Mouse (Mus musculus) forebrain, embryonic 13.5 days (tissue): Measurements from ENCODE around the gene Upk2. TPM values are rescaled to one million over a fixed set of nuclear protein-coding genes. Genes with fewer than 3 reads are reported as not detected.
A peak's percentile ranks its signal among the peaks of the same experiment; 100 is the strongest.

Experiments
- ATAC-seq: fragments of 200-750 bp; cut with Nextera tagmentation; 2 replicates; pipeline ENCODE4 v1.8.0; 2017
- H3K27ac ChIP-seq: fragments of 300-500 bp; sonication (generic); 2 replicates; pipeline ENCODE4 v1.5.1; 2015; ENCODE audit warnings: inconsistent platforms, mild to moderate bottlenecking, moderate library complexity
- H3K27me3 ChIP-seq: fragments of 300-500 bp; sonication (generic); 2 replicates; pipeline ENCODE4 v1.6.1; 2015; ENCODE audit warnings: mild to moderate bottlenecking, inconsistent platforms
- H3K36me3 ChIP-seq: fragments of 300-500 bp; sonication (generic); 2 replicates; pipeline ENCODE4 v1.6.1; 2015; ENCODE audit warnings: mild to moderate bottlenecking, inconsistent platforms; ENCODE audit not compliant: poor library complexity, severe bottlenecking
- H3K4me1 ChIP-seq: fragments of 300-500 bp; sonication (generic); 2 replicates; pipeline ENCODE4 v1.6.1; 2015; ENCODE audit warnings: inconsistent platforms
- H3K4me2 ChIP-seq: fragments of 300-500 bp; sonication (generic); 2 replicates; pipeline ENCODE4 v1.6.1; 2015; ENCODE audit warnings: inconsistent platforms, mild to moderate bottlenecking, moderate library complexity
- H3K4me3 ChIP-seq: fragments of 300-500 bp; sonication (generic); 2 replicates; pipeline ENCODE4 v1.5.1; 2015; ENCODE audit warnings: mild to moderate bottlenecking, inconsistent platforms
- H3K9ac ChIP-seq: fragments of 300-500 bp; sonication (generic); 2 replicates; pipeline ENCODE4 v1.6.1; 2015; ENCODE audit warnings: mild to moderate bottlenecking, inconsistent platforms
- H3K9me3 ChIP-seq: fragments of 300-500 bp; sonication (generic); replicated peaks from 2 replicates; pipeline ENCODE4 v1.6.1; 2016; ENCODE audit warnings: inconsistent platforms
- WGBS: fragments of 180-500 bp; shearing (Covaris S2); methylation state at CpG from one replicate; pipeline ENCODE4 v1.1.7; 2015; 5-methylcytosine and 5-hydroxymethylcytosine counted together
- polyA plus RNA-seq: library from polyadenylated mRNA; unstranded; fragments of >200 nt; fragmentation: Nextera tagmentation; extraction: Ambion mirVana; gene quantifications from 2 replicates; pipeline ENCODE4 v1.2.1, GENCODE M21; 2015

The Upk2 gene
- polyA plus RNA-seq, 1 experiment from 2014 or later = not detected

DNA sequence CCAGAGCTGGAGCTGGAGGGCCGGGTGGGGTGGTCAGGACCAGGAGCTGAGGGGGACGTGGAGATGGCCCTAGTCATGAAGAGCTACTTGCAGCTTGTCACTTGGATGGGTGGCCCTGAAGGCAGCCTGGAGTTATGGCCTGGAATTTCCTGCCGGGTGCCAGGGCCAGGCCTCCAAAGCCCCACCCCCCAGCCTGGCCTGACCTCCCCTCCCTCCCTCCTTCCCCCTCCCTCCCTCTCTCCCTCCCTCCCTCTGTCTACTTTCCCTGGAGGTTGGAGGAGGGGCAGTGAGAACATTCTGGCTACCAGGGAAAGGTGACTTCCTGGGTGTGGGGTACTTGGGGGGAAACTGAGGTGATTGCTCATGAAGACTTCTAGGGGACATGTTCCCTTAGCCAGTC, 31.6 kb upstream of the Upk2 start:
- H3K4me2 ChIP-seq = peak overlapping the region; percentile 99
- H3K27me3 ChIP-seq = no peaks in the 10 kb centered on the region
- peak overlapping the region; percentile 88; the same call in 1 of the 2 replicates for H3K27ac ChIP-seq
- H3K9ac ChIP-seq = peak overlapping the region; percentile 49
- WGBS = 10% methylated on average over 3 of the region's 3 CpGs
- H3K4me1 ChIP-seq = peaks cover 88% of the 10 kb centered on the region
- H3K36me3 ChIP-seq = no peaks in the 10 kb centered on the region
- no peak for ATAC-seq
- H3K4me3 ChIP-seq = peak overlapping the region; percentile 99
- H3K9me3 ChIP-seq = no peaks in the 10 kb centered on the region

DNA sequence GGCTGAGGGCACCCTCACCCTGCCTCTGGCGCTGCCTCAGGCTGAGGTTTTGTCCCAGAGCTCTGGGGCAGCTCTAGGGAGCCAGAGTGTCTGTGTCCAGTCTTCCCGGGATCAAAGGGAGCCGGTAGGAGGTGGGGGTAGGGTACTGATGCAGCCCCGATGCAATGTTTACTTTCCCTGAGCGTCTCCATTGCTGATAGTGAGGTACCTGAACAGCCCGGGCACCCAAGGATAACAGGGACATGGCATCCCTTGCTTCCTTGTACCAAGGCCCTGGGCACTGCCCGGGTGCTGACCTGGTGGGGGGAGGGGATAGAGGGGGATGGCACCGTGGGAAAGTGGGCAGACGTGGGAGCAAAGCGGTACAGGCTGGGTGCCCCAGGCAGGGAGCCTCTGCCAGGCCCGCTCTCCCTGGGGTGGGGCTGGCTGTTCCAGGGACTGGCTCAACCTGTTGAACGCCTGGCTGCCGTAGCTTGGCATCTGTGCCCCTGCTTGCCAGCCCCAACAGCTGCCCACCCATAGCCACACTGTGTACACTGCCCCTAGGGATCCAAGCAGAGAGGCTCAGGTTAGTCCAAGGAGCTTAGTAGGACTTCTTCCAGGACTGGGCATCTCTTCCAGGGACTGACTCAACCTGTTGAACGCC, 30.9 kb upstream of the Upk2 start:
- Histone ChIP-seq H3K4me1 (peaks cover 81% of the 10 kb centered on the region), H3K27ac (no peak overlapping the region), H3K9ac (peak overlapping the region; percentile 66), H3K9me3 (no peaks in the 10 kb centered on the region), H3K4me2 (peak overlapping the region; percentile 99), H3K4me3 (peak overlapping the region; percentile 99), H3K36me3 (no peaks in the 10 kb centered on the region), H3K27me3 (no peaks in the 10 kb centered on the region)
- 31% methylated on average over 14 of the region's 14 CpGs for WGBS
- no peak for ATAC-seq

DNA sequence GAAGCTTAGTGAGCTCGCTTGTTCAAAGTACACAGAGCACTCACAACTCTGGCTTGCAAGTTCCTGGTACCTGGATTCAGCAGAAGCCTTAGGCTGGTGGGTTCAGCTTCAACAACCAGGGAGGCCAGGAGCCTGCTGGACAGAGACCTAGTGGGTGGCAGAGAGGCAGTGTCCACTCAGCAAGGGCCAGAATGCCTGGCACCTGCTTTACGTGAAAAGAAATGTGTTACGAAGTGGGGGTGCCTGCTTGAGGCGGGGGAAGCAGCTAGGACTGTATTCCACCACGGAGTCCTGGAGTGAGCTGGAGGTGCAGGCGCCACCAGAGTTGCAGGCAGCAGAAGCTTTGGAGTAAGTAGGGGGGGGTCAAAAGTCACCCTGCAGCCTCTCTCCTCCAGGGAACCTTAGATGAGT, 30.3 kb upstream of the Upk2 start:
- ATAC-seq = no peak
- Histone ChIP-seq H3K9me3 (no peaks in the 10 kb centered on the region), H3K4me2 (peak overlapping the region; percentile 99), H3K27me3 (no peaks in the 10 kb centered on the region), H3K36me3 (no peaks in the 10 kb centered on the region), H3K4me3 (peak overlapping the region; percentile 99), H3K4me1 (peaks cover 80% of the 10 kb centered on the region), H3K27ac (peak overlapping the region; percentile 26; the same call in 1 of the 2 replicates), H3K9ac (peak overlapping the region; percentile 66)
- 40% methylated on average over 6 of the region's 6 CpGs for WGBS

DNA sequence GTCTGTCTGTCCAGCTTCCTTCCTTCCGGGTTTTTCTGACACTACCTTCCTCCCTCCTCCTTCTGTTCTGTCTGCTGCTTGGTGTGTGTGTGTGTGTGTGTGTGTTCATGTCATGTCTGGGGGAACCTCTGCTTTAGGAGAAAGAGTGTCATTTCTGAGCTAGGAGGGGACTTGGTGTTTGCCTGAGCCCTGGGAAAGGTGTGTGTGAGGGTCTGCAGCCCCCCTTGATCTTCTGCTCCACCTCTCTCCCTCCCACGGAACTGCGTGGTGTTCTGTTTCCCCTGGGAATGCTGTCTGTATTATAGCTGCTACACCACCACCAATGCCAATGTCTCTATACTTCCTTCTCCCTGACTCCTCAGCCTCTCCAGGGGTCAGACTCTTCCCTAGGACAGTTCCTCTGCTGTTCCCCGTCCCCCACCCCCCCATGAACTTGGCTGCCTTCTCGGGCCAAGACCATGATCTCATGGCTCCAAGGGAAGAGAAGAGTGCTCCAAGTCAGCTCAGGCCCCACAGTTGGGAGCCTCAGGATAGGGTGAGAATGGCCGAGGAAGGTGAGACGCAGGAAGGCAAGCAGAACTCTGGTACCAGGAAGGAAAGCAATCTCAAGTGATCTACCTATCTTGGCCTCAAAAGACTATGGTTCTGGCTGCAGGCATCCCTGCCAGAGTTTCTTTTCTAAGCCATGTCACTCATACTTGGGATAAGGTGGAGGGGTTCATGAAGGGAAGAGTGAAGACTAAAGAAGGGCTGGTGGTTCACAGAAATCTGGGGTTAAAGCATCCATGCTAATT, 29.7 kb upstream of the Upk2 start:
- 40% methylated on average over 7 of the region's 7 CpGs for WGBS
- Histone ChIP-seq H3K4me3 (peak overlapping the region; percentile 99), H3K27ac (peak overlapping the region; percentile 99; the same call in 1 of the 2 replicates), H3K9me3 (no peaks in the 10 kb centered on the region), H3K27me3 (no peaks in the 10 kb centered on the region), H3K9ac (peak overlapping the region; percentile 99), H3K36me3 (no peaks in the 10 kb centered on the region), H3K4me2 (peak overlapping the region; percentile 99), H3K4me1 (peaks cover 79% of the 10 kb centered on the region)
- no peak for ATAC-seq

DNA sequence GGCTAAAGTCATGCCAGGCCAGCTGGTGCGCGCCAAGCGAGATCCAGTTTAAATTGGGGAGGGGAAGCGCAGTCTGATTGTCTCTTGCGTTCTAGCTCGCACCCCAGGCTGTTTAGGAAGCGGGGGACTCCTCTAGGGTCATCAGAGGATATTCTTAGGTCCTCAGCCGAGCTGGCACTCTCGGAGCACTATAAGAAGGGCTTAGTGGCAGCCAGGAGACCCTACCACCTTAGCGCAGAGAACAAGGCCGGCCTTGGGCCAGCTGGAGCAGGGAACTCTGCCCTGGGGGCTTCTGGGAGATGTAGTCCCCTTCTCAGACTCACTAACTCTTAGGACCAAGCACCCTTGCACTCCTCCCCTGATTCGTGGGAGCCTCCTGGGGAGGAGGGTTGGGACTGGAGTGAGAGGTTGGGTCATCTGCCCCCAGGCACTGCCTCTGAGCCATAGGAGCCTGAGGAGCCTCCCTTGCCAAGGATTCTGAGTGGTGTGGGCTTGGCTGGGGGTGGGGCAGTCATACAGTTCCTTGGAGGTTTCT, 28.8 kb upstream of the Upk2 start:
- H3K36me3 ChIP-seq = no peaks in the 10 kb centered on the region
- WGBS = 2% methylated on average over 12 of the region's 12 CpGs
- H3K4me1 ChIP-seq = peaks cover 70% of the 10 kb centered on the region
- peak; percentile 23; the same call in 1 of the 2 replicates for ATAC-seq
- H3K4me3 ChIP-seq = peak overlapping the region; percentile 99
- H3K27me3 ChIP-seq = no peaks in the 10 kb centered on the region
- H3K9me3 ChIP-seq = no peaks in the 10 kb centered on the region
- peak overlapping the region; percentile 99 for H3K9ac ChIP-seq
- H3K27ac ChIP-seq = peak overlapping the region; percentile 99
- H3K4me2 ChIP-seq = peak overlapping the region; percentile 99

DNA sequence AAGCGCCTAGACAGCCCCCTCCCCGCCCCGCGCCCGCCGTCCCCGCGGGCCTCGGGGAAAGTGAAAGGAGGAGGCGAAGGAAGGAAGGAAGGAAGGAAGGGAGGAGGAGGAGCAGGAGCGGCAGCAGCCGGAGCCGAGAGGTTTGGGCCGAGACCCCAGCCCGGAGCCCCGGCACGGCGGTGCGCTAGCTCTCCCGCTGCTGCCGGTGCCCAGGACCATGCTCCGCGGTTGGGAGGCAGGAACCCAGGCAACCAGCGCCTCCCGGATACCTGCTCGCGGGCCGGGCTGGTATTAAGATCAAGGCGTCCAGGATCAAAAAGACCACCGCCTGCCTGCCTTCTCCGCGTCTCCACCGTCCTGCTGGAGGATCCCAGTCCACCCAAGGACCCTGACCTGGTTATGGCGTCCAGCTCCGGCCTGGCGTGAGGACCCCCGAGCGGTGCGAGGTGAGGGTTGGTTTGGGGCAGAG, 28.3 kb upstream of the Upk2 start:
- no peaks in the 10 kb centered on the region for H3K27me3 ChIP-seq
- H3K9me3 ChIP-seq = no peaks in the 10 kb centered on the region
- peak overlapping the region; percentile 99 for H3K27ac ChIP-seq
- no peak for ATAC-seq
- H3K4me2 ChIP-seq = peak overlapping the region; percentile 99
- H3K36me3 ChIP-seq = no peaks in the 10 kb centered on the region
- H3K4me3 ChIP-seq = peak overlapping the region; percentile 99
- H3K9ac ChIP-seq = peak overlapping the region; percentile 99
- WGBS = 0% methylated on average over 28 of the region's 39 CpGs
- peaks cover 66% of the 10 kb centered on the region for H3K4me1 ChIP-seq

DNA sequence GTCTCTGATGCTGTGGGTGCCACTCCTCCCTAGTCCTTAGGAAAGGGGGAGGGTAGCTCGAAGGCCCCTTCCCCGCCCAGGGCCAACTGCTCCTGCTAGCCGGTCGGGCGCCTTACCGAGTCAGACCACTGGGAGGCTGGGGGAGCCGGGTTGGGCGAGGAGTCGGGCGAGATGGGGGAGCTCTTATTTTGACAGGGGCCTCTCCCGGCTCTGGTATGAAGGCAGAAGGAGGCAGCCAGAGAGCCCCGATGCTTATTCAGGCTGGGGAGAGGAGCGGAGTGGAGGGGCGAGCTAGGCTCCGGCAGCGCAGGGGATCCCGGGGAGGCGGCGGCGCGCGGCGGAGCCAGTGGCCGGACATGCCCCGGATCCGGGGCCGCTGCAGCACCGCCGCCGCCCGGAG, 27.8 kb upstream of the Upk2 start, which contains the start of gene Bcl9l:
Gene Bcl9l, plus strand, starts transcription at position 274 of the 400 bp plus-strand sequence.
- Histone ChIP-seq H3K4me2 (peak within 1 kb of the TSS; percentile 99), H3K4me3 (peak within 1 kb of the TSS; percentile 99), H3K36me3 (no peaks in the 10 kb centered on the region), H3K27ac (peak within 1 kb of the TSS; percentile 99), H3K9me3 (no peaks in the 10 kb centered on the region), H3K9ac (peak within 1 kb of the TSS; percentile 99), H3K27me3 (no peaks in the 10 kb centered on the region), H3K4me1 (peaks cover 66% of the 10 kb centered on the region)
- 0% methylated on average over 21 of the region's 31 CpGs for WGBS
- ATAC-seq = peak; percentile 78

DNA sequence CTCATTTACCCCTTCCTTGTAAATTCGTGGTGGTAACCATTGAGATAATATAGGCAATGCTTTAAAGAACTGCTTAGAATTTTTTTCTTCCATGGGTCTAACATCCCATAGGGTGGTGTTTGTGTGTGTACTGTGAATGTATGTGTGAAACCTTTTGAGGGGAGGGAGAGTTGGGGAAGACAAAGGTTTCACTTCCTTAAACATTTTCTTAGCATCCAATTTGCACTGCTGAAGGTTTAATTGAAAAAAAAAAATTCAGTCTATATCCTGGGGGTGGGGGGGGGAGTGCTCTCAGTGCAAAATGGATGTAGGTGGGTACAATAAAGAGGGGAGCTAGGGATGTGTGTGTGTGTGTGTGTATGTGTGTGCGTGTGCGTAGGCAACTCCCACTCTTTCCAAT, 27.3 kb upstream of the Upk2 start:
- Histone ChIP-seq H3K27ac (peak overlapping the region; percentile 99), H3K27me3 (no peaks in the 10 kb centered on the region), H3K4me1 (peaks cover 66% of the 10 kb centered on the region), H3K9me3 (no peaks in the 10 kb centered on the region), H3K4me2 (peak overlapping the region; percentile 99), H3K9ac (peak overlapping the region; percentile 99), H3K4me3 (peak overlapping the region; percentile 99), H3K36me3 (no peaks in the 10 kb centered on the region)
- ATAC-seq = no peak
- WGBS = 6% methylated on average over 3 of the region's 3 CpGs

DNA sequence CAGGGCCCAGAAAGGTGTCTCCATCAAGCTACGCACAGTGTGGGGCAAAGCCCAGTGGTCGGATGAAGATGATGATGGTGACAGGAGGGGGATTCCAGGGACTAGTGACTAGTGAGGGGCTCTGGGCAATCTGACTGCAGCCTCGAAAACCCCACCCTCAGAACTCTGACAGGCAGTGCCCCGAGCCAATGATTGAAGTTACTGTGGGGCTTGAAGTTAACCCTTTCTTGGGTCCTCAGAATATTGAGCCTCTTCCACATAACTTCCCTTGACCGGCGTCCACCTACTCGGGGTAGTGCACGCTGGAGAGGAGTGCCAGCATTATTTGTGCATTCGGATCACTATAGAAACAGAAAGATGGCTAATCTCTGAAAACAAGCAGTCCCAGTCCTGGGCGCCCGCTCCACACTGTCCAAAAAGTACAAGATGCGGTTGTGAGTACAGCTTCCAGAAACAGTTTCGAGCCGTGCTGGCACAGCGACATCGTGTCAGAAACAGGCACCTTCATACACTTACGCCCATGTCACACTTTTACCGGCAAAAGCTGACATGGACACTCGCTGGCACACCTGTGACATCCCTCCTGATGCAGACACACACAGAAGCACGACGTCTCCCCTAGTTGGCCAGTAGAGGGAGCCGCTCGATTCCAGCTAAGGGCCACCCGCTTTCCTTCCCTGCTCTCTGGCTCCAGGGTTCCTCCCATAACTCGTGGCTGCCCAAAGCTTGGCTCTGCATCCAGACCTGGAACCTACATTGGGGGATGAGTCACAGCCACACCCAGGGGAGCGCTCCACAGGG, 25.1 kb upstream of the Upk2 start:
- H3K27ac ChIP-seq = peak overlapping the region; percentile 98
- under 1% methylated on average over 26 of the region's 26 CpGs for WGBS
- ATAC-seq = peak; percentile 60
- peaks cover 43% of the 10 kb centered on the region for H3K4me1 ChIP-seq
- peak overlapping the region; percentile 72 for H3K4me3 ChIP-seq
- no peaks in the 10 kb centered on the region for H3K36me3 ChIP-seq
- peak overlapping the region; percentile 82 for H3K9ac ChIP-seq
- peak overlapping the region; percentile 93 for H3K4me2 ChIP-seq
- no peaks in the 10 kb centered on the region for H3K27me3 ChIP-seq
- no peaks in the 10 kb centered on the region for H3K9me3 ChIP-seq

DNA sequence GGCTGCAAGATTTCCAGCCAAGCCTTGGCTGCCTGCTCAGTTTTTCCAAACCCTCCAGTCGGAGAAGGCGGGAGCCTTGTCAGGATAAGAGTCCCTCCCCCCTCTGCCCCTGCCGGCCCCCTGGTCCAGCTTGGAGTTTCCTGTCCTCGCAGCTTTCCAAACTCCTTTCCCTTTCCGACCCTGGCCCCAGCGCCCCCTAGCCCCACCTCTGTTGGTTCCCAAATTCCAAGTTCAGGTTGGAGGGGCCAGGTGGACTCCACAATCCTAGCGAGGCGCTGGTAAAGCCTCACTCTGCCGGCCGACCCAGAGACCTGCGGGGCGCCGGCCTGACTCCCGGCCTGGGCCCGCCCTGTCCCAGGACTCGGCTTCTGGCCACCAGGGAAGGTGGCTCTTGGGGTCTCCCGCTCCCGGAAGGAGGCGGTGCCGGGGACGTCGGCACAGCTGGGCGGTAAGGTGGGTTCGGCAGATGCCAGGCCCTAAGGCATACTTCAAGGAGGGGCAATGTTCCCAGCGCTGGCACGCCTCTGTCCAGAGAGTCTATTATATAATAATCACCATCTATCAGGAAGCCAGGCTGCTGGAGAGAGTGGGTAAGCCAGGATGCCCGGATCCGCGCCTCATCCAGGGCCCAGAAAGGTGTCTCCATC, 24.3 kb upstream of the Upk2 start:
- peak overlapping the region; percentile 82 for H3K9ac ChIP-seq
- H3K36me3 ChIP-seq = no peaks in the 10 kb centered on the region
- H3K9me3 ChIP-seq = no peaks in the 10 kb centered on the region
- peak overlapping the region; percentile 98 for H3K27ac ChIP-seq
- ATAC-seq = peak; percentile 44
- no peaks in the 10 kb centered on the region for H3K27me3 ChIP-seq
- H3K4me3 ChIP-seq = peak overlapping the region; percentile 72
- under 1% methylated on average over 27 of the region's 29 CpGs for WGBS
- peak overlapping the region; percentile 93 for H3K4me2 ChIP-seq
- peaks cover 36% of the 10 kb centered on the region for H3K4me1 ChIP-seq
